Mouse (Mus musculus): Measurements from ENCODE around the gene Tsr1. TPM values are rescaled to one million over a fixed set of nuclear protein-coding genes. Genes with fewer than 3 reads are reported as not detected.

Gene Tsr1
- polyA plus RNA-seq (2016; fragmentation: Nextera tagmentation; extraction: Ambion mirVana) = 41.0 and 52.7 TPM in 2 replicates

GRCm38 (mm10) chr11:74897678-74898516 is at the start of gene Tsr1:
Tsr1 (plus strand) TSS chr11:74898071.
- peak; percentile 96 for DNase-seq (ENCODE audit: low spot score)
- Histone ChIP-seq H3K27ac (peak within 1 kb of the TSS; percentile 89), H3K9me3 (no peaks in the 10 kb centered on the region), H3K36me3 (peaks cover 37% of the 10 kb centered on the region), H3K27me3 (ENCODE audit: insufficient read depth, poor library complexity, severe bottlenecking) (no peaks in the 10 kb centered on the region), H3K4me1 (peaks cover 19% of the 10 kb centered on the region), H3K4me3 (peak within 1 kb of the TSS; percentile 90)
- WGBS = under 1% methylated on average over 54 of the region's 54 CpGs

- 70% methylated on average over 14 of the region's 14 CpGs for WGBS
These were observed 46.7 kb upstream of the Tsr1 start for GRCm38 (mm10) chr11:74850998-74851661.

GRCm38 (mm10) chr11:74857756-74858155 is 40.1 kb upstream of the Tsr1 start:
- H3K27me3 ChIP-seq (ENCODE audit: insufficient read depth, poor library complexity, severe bottlenecking) = no peaks in the 10 kb centered on the region
- H3K4me3 ChIP-seq = no peak overlapping the region
- H3K4me1 ChIP-seq = peaks cover 29% of the 10 kb centered on the region
- WGBS = 74% methylated on average over 9 of the region's 9 CpGs
- peak overlapping the region; percentile 33; the same call in 1 of the 2 replicates for H3K27ac ChIP-seq
- no peak for DNase-seq (ENCODE audit: low spot score)
- H3K36me3 ChIP-seq = peaks cover 31% of the 10 kb centered on the region
- H3K9me3 ChIP-seq = no peaks in the 10 kb centered on the region

More at GRCm38 (mm10) chr11:74850998-74851661, 46.7 kb upstream of the Tsr1 start:
- peaks cover 37% of the 10 kb centered on the region for H3K4me1 ChIP-seq
- H3K4me3 ChIP-seq = no peak overlapping the region
- DNase-seq (ENCODE audit: low spot score) = no peak
- H3K9me3 ChIP-seq = no peaks in the 10 kb centered on the region
- H3K27ac ChIP-seq = no peak overlapping the region
- H3K36me3 ChIP-seq = peaks cover 22% of the 10 kb centered on the region; the same call in 1 of the 2 replicates
- no peaks in the 10 kb centered on the region for H3K27me3 ChIP-seq (ENCODE audit: insufficient read depth, poor library complexity, severe bottlenecking)

- DNase-seq (ENCODE audit: low spot score) = no peak
- Histone ChIP-seq H3K27ac (no peak overlapping the region), H3K36me3 (peaks cover 23% of the 10 kb centered on the region), H3K4me1 (peaks cover 49% of the 10 kb centered on the region), H3K4me3 (no peak overlapping the region), H3K9me3 (no peaks in the 10 kb centered on the region), H3K27me3 (ENCODE audit: insufficient read depth, poor library complexity, severe bottlenecking) (no peaks in the 10 kb centered on the region)
- 62% methylated on average over 5 of the region's 5 CpGs for WGBS
These were observed 35.7 kb upstream of the Tsr1 start for GRCm38 (mm10) chr11:74862129-74862528.

- no peak for DNase-seq (ENCODE audit: low spot score)
- Histone ChIP-seq H3K4me1 (peaks cover 40% of the 10 kb centered on the region), H3K9me3 (no peaks in the 10 kb centered on the region), H3K27ac (no peak overlapping the region), H3K36me3 (peaks cover 25% of the 10 kb centered on the region), H3K4me3 (peak overlapping the region; percentile 12; the same call in 1 of the 2 replicates), H3K27me3 (ENCODE audit: insufficient read depth, poor library complexity, severe bottlenecking) (no peaks in the 10 kb centered on the region)
- WGBS = 19% methylated on average over 11 of the region's 11 CpGs
These were observed 34.4 kb upstream of the Tsr1 start for GRCm38 (mm10) chr11:74863471-74863870.

GRCm38 (mm10) chr11:74864421-74864820 is 33.5 kb upstream of the Tsr1 start:
- Histone ChIP-seq H3K36me3 (peaks cover 24% of the 10 kb centered on the region), H3K9me3 (no peaks in the 10 kb centered on the region), H3K4me1 (peaks cover 40% of the 10 kb centered on the region), H3K4me3 (no peak overlapping the region), H3K27ac (no peak overlapping the region), H3K27me3 (ENCODE audit: insufficient read depth, poor library complexity, severe bottlenecking) (no peaks in the 10 kb centered on the region)
- no peak for DNase-seq (ENCODE audit: low spot score)
- 79% methylated on average over 9 of the region's 9 CpGs for WGBS

GRCm38 (mm10) chr11:74865252-74865651 is 32.6 kb upstream of the Tsr1 start:
- no peak overlapping the region for H3K4me3 ChIP-seq
- peaks cover 42% of the 10 kb centered on the region for H3K4me1 ChIP-seq
- H3K36me3 ChIP-seq = peaks cover 21% of the 10 kb centered on the region
- H3K27me3 ChIP-seq (ENCODE audit: insufficient read depth, poor library complexity, severe bottlenecking) = no peaks in the 10 kb centered on the region
- WGBS = 80% methylated on average over 9 of the region's 9 CpGs
- no peak for DNase-seq (ENCODE audit: low spot score)
- no peak overlapping the region for H3K27ac ChIP-seq
- no peaks in the 10 kb centered on the region for H3K9me3 ChIP-seq

GRCm38 (mm10) chr11:74866640-74867039 is 31.2 kb upstream of the Tsr1 start:
- Histone ChIP-seq H3K27ac (no peak overlapping the region), H3K4me1 (peaks cover 44% of the 10 kb centered on the region), H3K4me3 (no peak overlapping the region), H3K9me3 (no peaks in the 10 kb centered on the region), H3K27me3 (ENCODE audit: insufficient read depth, poor library complexity, severe bottlenecking) (no peaks in the 10 kb centered on the region), H3K36me3 (peaks cover 21% of the 10 kb centered on the region)
- DNase-seq (ENCODE audit: low spot score) = no peak
- WGBS = 78% methylated on average over 4 of the region's 4 CpGs

GRCm38 (mm10) chr11:74867181-74867580 is 30.7 kb upstream of the Tsr1 start:
- WGBS = 81% methylated on average over 2 of the region's 2 CpGs
- Histone ChIP-seq H3K4me3 (no peak overlapping the region), H3K27ac (no peak overlapping the region), H3K36me3 (peaks cover 18% of the 10 kb centered on the region), H3K27me3 (ENCODE audit: insufficient read depth, poor library complexity, severe bottlenecking) (no peaks in the 10 kb centered on the region), H3K4me1 (peaks cover 41% of the 10 kb centered on the region), H3K9me3 (no peaks in the 10 kb centered on the region)
- no peak for DNase-seq (ENCODE audit: low spot score)

- 90% methylated on average over 13 of the region's 13 CpGs for WGBS
- no peaks in the 10 kb centered on the region for H3K9me3 ChIP-seq
- no peaks in the 10 kb centered on the region for H3K27me3 ChIP-seq (ENCODE audit: insufficient read depth, poor library complexity, severe bottlenecking)
- peaks cover 37% of the 10 kb centered on the region for H3K4me1 ChIP-seq
- H3K36me3 ChIP-seq = peaks cover 17% of the 10 kb centered on the region; the same call in 1 of the 2 replicates
- H3K27ac ChIP-seq = no peak overlapping the region
- no peak for DNase-seq (ENCODE audit: low spot score)
- no peak overlapping the region for H3K4me3 ChIP-seq
These were observed 29.7 kb upstream of the Tsr1 start for GRCm38 (mm10) chr11:74868046-74868760.

- H3K27me3 ChIP-seq (ENCODE audit: insufficient read depth, poor library complexity, severe bottlenecking) = no peaks in the 10 kb centered on the region
- H3K9me3 ChIP-seq = no peaks in the 10 kb centered on the region
- H3K4me3 ChIP-seq = no peak overlapping the region
- peaks cover 37% of the 10 kb centered on the region for H3K4me1 ChIP-seq
- no peak overlapping the region for H3K27ac ChIP-seq
- peaks cover 17% of the 10 kb centered on the region; the same call in 1 of the 2 replicates for H3K36me3 ChIP-seq
- WGBS = 83% methylated on average over 6 of the region's 6 CpGs
- no peak for DNase-seq (ENCODE audit: low spot score)
These were observed 28.3 kb upstream of the Tsr1 start for GRCm38 (mm10) chr11:74869603-74870002.

- Histone ChIP-seq H3K9me3 (no peaks in the 10 kb centered on the region), H3K4me3 (no peak overlapping the region), H3K36me3 (peaks cover 17% of the 10 kb centered on the region; the same call in 1 of the 2 replicates), H3K27ac (no peak overlapping the region; the same call in 1 of the 2 replicates), H3K27me3 (ENCODE audit: insufficient read depth, poor library complexity, severe bottlenecking) (no peaks in the 10 kb centered on the region), H3K4me1 (peaks cover 44% of the 10 kb centered on the region)
- DNase-seq (ENCODE audit: low spot score) = no peak
- 70% methylated on average over 4 of the region's 4 CpGs for WGBS
These were observed 27.3 kb upstream of the Tsr1 start for GRCm38 (mm10) chr11:74870544-74870943.

Data from heart, embryonic 10.5 days (tissue).